Mouse (Mus musculus) stomach, embryonic 16.5 days (tissue): Measurements from ENCODE around the gene 2210408I21Rik. TPM values are rescaled to one million over a fixed set of nuclear protein-coding genes. Genes with fewer than 3 reads are reported as not detected.

Experiments used
- ATAC-seq: fragments of 200-750 bp; cut with Nextera tagmentation; 2 replicates; pipeline ENCODE4 v1.8.0; 2017; ENCODE audit warnings: moderate number of reproducible peaks, moderate TSS enrichment; ENCODE audit not compliant: insufficient read depth, low FRiP score
- H3K27ac ChIP-seq: fragments of 300-500 bp; sonication (generic); 2 replicates; pipeline ENCODE4 v1.5.1; 2014; ENCODE audit warnings: low read length
- H3K27me3 ChIP-seq: fragments of 300-500 bp; sonication (generic); 2 replicates; pipeline ENCODE4 v1.6.1; 2014; ENCODE audit warnings: low read length, control low read depth, mixed read lengths; ENCODE audit not compliant: control insufficient read depth, insufficient read depth
- H3K36me3 ChIP-seq: fragments of 300-500 bp; sonication (generic); 2 replicates; pipeline ENCODE4 v1.6.1; 2014; ENCODE audit warnings: low read length; ENCODE audit not compliant: control insufficient read depth, insufficient read depth
- H3K4me1 ChIP-seq: fragments of 300-500 bp; sonication (generic); 2 replicates; pipeline ENCODE4 v1.6.1; 2014; ENCODE audit warnings: low read length, control low read depth, mixed read lengths; ENCODE audit not compliant: control insufficient read depth, insufficient read depth
- H3K4me2 ChIP-seq: fragments of 300-500 bp; sonication (generic); 2 replicates; pipeline ENCODE4 v1.6.1; 2014; ENCODE audit warnings: low read depth, low read length, mixed read lengths
- H3K4me3 ChIP-seq: fragments of 300-500 bp; sonication (generic); replicated peaks from 2 replicates; pipeline ENCODE4 v1.5.1; 2014; ENCODE audit warnings: mild to moderate bottlenecking, low read length
- H3K9ac ChIP-seq: fragments of 300-500 bp; sonication (generic); 2 replicates; pipeline ENCODE4 v1.6.1; 2014; ENCODE audit warnings: low read length
- H3K9me3 ChIP-seq: fragments of 300-500 bp; sonication (generic); replicated peaks from 2 replicates; pipeline ENCODE4 v1.6.1; 2016; ENCODE audit warnings: low read length, control low read depth; ENCODE audit not compliant: control insufficient read depth
- WGBS: fragments of 180-500 bp; shearing (Covaris S2); extraction: QIAGEN DNeasy Blood & Tissue Kit; methylation state at CpG from one replicate; pipeline ENCODE4 v1.1.7; 2014; 5-methylcytosine and 5-hydroxymethylcytosine counted together
- polyA plus RNA-seq: library from polyadenylated mRNA; unstranded; fragments of >200 nt; fragmentation: Nextera tagmentation; extraction: Ambion mirVana; gene quantifications from 2 replicates; pipeline ENCODE4 v1.2.1, GENCODE M21; 2015

Gene 2210408I21Rik
- polyA plus RNA-seq, 1 experiment from 2014 or later: 7.0 TPM

GRCm38 (mm10) chr13:77177931-77178330, 42.6 kb downstream of the 2210408I21Rik start:
- H3K36me3 ChIP-seq: no peaks in the 10 kb centered on the region
- H3K9ac ChIP-seq: no peak overlapping the region
- no peaks in the 10 kb centered on the region for H3K9me3 ChIP-seq
- no peaks in the 10 kb centered on the region for H3K27me3 ChIP-seq
- ATAC-seq: no peak
- H3K27ac ChIP-seq: no peak overlapping the region
- H3K4me3 ChIP-seq: no peak overlapping the region
- no peaks in the 10 kb centered on the region for H3K4me1 ChIP-seq
- no peak overlapping the region for H3K4me2 ChIP-seq

DNA sequence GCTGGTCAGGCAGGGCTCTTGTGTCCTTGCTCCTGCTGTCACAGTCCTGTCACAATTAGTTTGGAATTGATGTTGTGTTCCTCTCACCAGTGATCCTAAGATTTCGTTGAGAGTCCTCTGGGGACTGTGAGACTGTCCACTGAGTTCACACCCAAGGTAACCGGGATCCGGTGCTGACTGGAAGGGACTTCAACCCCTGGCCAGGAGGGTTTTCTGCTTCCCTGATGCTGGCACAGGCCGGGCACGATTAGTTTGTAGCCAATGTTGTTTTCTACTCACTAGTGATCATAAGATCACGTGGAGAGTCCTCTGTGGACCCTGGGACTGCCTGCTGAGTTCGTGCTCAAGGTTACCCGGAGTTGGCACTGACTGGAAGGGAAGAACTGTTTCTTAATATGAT, 55.3 kb downstream of the 2210408I21Rik start:
- Histone ChIP-seq H3K4me1 (no peaks in the 10 kb centered on the region), H3K9me3 (no peaks in the 10 kb centered on the region), H3K36me3 (no peaks in the 10 kb centered on the region), H3K27me3 (no peaks in the 10 kb centered on the region), H3K9ac (no peak overlapping the region), H3K4me2 (no peak overlapping the region), H3K27ac (no peak overlapping the region), H3K4me3 (no peak overlapping the region)
- 86% methylated on average over 8 of the region's 8 CpGs for WGBS
- ATAC-seq: no peak

DNA sequence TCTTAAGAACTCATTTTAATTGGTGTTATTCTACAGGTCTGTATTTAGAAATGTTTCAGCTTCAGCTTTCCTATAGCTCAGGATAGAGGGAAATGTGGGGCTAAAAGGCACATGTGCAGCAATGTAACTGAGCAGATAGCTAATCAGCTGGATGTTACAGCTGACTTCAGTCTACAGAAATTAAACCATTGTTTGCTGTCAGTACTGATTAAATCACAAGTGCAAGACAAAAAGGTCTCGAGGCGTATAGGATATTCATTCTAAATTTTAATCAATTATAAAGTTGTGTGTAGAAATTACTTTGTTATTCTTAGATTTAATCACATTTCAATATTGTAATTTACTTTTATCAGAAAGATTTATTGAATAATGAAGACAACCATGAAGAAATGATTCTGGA, 56.9 kb downstream of the 2210408I21Rik start:
- no peaks in the 10 kb centered on the region for H3K4me1 ChIP-seq
- no peaks in the 10 kb centered on the region for H3K27me3 ChIP-seq
- H3K9ac ChIP-seq: no peak overlapping the region
- 82% methylated on average over 2 of the region's 2 CpGs for WGBS
- no peak overlapping the region for H3K4me3 ChIP-seq
- ATAC-seq: no peak
- H3K27ac ChIP-seq: no peak overlapping the region
- no peaks in the 10 kb centered on the region for H3K9me3 ChIP-seq
- H3K36me3 ChIP-seq: no peaks in the 10 kb centered on the region
- H3K4me2 ChIP-seq: no peak overlapping the region

- WGBS: 70% methylated on average over 7 of the region's 7 CpGs
- no peak overlapping the region for H3K9ac ChIP-seq
- no peak overlapping the region for H3K4me3 ChIP-seq
- H3K27me3 ChIP-seq: no peaks in the 10 kb centered on the region
- H3K36me3 ChIP-seq: no peaks in the 10 kb centered on the region
- no peaks in the 10 kb centered on the region for H3K4me1 ChIP-seq
- H3K4me2 ChIP-seq: no peak overlapping the region
- H3K9me3 ChIP-seq: no peaks in the 10 kb centered on the region
- ATAC-seq: no peak
- no peak overlapping the region for H3K27ac ChIP-seq
These were observed 73.6 kb downstream of the 2210408I21Rik start for GRCm38 (mm10) chr13:77208764-77209418.

GRCm38 (mm10) chr13:77213196-77213595, 77.9 kb downstream of the 2210408I21Rik start:
- Histone ChIP-seq H3K36me3 (no peaks in the 10 kb centered on the region), H3K27me3 (no peaks in the 10 kb centered on the region), H3K27ac (no peak overlapping the region), H3K9ac (no peak overlapping the region), H3K4me2 (no peak overlapping the region), H3K4me1 (no peaks in the 10 kb centered on the region), H3K4me3 (no peak overlapping the region), H3K9me3 (no peaks in the 10 kb centered on the region)
- ATAC-seq: no peak

DNA sequence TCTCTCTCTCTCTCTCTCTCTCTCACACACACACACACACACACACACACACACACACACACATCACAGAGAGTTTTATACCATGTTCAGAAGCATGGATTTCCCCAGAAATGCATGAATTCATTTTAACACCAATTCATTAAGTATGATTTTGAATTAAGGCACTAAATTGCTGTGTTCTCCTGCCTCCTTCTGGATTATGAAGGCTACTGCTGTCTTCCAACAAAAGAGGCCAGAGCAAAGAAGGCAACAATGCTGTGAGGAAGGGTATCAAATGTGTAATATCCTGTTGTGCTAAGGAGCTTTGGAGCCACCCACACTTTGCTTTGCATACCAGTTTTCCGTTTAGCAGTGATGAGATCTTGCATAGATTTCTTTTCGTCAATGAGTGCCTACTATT, 80.1 kb downstream of the 2210408I21Rik start:
- Histone ChIP-seq H3K4me1 (no peaks in the 10 kb centered on the region), H3K27me3 (no peaks in the 10 kb centered on the region), H3K4me3 (no peak overlapping the region), H3K9me3 (no peaks in the 10 kb centered on the region), H3K9ac (no peak overlapping the region), H3K36me3 (no peaks in the 10 kb centered on the region), H3K4me2 (no peak overlapping the region), H3K27ac (no peak overlapping the region)
- WGBS: 76% methylated on average over 2 of the region's 2 CpGs
- ATAC-seq: no peak

- whole genome bisulfite sequencing: 84% methylated on average over 4 of the region's 4 CpGs
These were observed 82.4 kb downstream of the 2210408I21Rik start for GRCm38 (mm10) chr13:77217672-77218280.

GRCm38 (mm10) chr13:77221072-77221471, 85.7 kb downstream of the 2210408I21Rik start:
- no peaks in the 10 kb centered on the region for H3K36me3 ChIP-seq
- H3K4me1 ChIP-seq: no peaks in the 10 kb centered on the region
- no peak overlapping the region for H3K4me2 ChIP-seq
- H3K9me3 ChIP-seq: no peaks in the 10 kb centered on the region
- WGBS: 67% methylated on average over 2 of the region's 2 CpGs
- no peak overlapping the region for H3K9ac ChIP-seq
- ATAC-seq: no peak
- no peak overlapping the region for H3K4me3 ChIP-seq
- H3K27ac ChIP-seq: no peak overlapping the region
- H3K27me3 ChIP-seq: no peaks in the 10 kb centered on the region

More at GRCm38 (mm10) chr13:77217672-77218280, 82.4 kb downstream of the 2210408I21Rik start:
- Histone ChIP-seq H3K4me3 (no peak overlapping the region), H3K9me3 (no peaks in the 10 kb centered on the region), H3K36me3 (no peaks in the 10 kb centered on the region), H3K27me3 (no peaks in the 10 kb centered on the region), H3K4me2 (no peak overlapping the region), H3K27ac (no peak overlapping the region), H3K9ac (no peak overlapping the region), H3K4me1 (no peaks in the 10 kb centered on the region)
- no peak for ATAC-seq

GRCm38 (mm10) chr13:77256541-77256940, 121.2 kb downstream of the 2210408I21Rik start:
- Histone ChIP-seq H3K27me3 (no peaks in the 10 kb centered on the region), H3K4me3 (no peak overlapping the region), H3K9ac (no peak overlapping the region), H3K9me3 (no peaks in the 10 kb centered on the region), H3K36me3 (no peaks in the 10 kb centered on the region), H3K4me1 (no peaks in the 10 kb centered on the region), H3K27ac (no peak overlapping the region), H3K4me2 (no peak overlapping the region)
- ATAC-seq: no peak
- 85% methylated on average over 6 of the region's 6 CpGs for WGBS
